Mouse (Mus musculus): ENCODE results near the gene BC025920. TPM values are rescaled to one million over a fixed set of nuclear protein-coding genes. Genes with fewer than 3 reads are reported as not detected.

BC025920 gene
- total and polyA plus RNA-seq, 2 experiments, result 0.55 to 0.56 TPM

GRCm38 (mm10) chr10:81612779-81613178 lies 6.7 kb downstream of the BC025920 start:
- Histone ChIP-seq H3K36me3 (ENCODE audit: control insufficient read depth, insufficient read depth, low read length) (no peaks in the 10 kb centered on the region), H3K4me1 (ENCODE audit: control insufficient read depth, insufficient read depth, low read length) (no peaks in the 10 kb centered on the region), H3K9ac (ENCODE audit: low read depth, low read length) (no peak overlapping the region), H3K4me3 (ENCODE audit: insufficient read depth, low read depth, low read length) (no peak overlapping the region), H3K27ac (replicated peaks; ENCODE audit: insufficient read depth, low read depth, low read length) (no peak overlapping the region), H3K79me2 (ENCODE audit: control insufficient read depth, insufficient read depth, low read length) (no peaks in the 10 kb centered on the region), H3K27me3 (ENCODE audit: control insufficient read depth, insufficient read depth, low read length) (no peaks in the 10 kb centered on the region; the same call in 1 of the 2 replicates)
- no peak for DNase-seq (ENCODE audit: extremely low read depth, low read depth, low spot score)
- TF ChIP-seq CTCF (IDR thresholded peaks at IDR 0.05; ENCODE audit: low read depth, low read length) (no peak), POLR2A (IDR thresholded peaks at IDR 0.05; ENCODE audit: extremely low read depth, insufficient read depth, low read length) (no peak)
- WGBS, result 75% methylated on average over 3 of the region's 3 CpGs

- H3K27me3 ChIP-seq (ENCODE audit: control insufficient read depth, insufficient read depth, low read length), result peaks cover 3% of the 10 kb centered on the region; the same call in 1 of the 2 replicates
- TF ChIP-seq CTCF (IDR thresholded peaks at IDR 0.05; ENCODE audit: low read depth, low read length) (no peak), POLR2A (IDR thresholded peaks at IDR 0.05; ENCODE audit: extremely low read depth, insufficient read depth, low read length) (no peak)
- H3K9ac ChIP-seq (ENCODE audit: low read depth, low read length), result no peak overlapping the region
- no peak overlapping the region for H3K4me3 ChIP-seq (ENCODE audit: insufficient read depth, low read depth, low read length)
- 85% methylated on average over 6 of the region's 6 CpGs for WGBS
- H3K4me1 ChIP-seq (ENCODE audit: control insufficient read depth, insufficient read depth, low read length), result no peaks in the 10 kb centered on the region
- H3K27ac ChIP-seq (replicated peaks; ENCODE audit: insufficient read depth, low read depth, low read length), result no peak overlapping the region
- H3K36me3 ChIP-seq (ENCODE audit: control insufficient read depth, insufficient read depth, low read length), result no peaks in the 10 kb centered on the region
- no peaks in the 10 kb centered on the region for H3K79me2 ChIP-seq (ENCODE audit: control insufficient read depth, insufficient read depth, low read length)
- DNase-seq (ENCODE audit: extremely low read depth, low read depth, low spot score), result no peak
Observed at GRCm38 (mm10) chr10:81615486-81615885, 9.4 kb downstream of the BC025920 start.

DNA sequence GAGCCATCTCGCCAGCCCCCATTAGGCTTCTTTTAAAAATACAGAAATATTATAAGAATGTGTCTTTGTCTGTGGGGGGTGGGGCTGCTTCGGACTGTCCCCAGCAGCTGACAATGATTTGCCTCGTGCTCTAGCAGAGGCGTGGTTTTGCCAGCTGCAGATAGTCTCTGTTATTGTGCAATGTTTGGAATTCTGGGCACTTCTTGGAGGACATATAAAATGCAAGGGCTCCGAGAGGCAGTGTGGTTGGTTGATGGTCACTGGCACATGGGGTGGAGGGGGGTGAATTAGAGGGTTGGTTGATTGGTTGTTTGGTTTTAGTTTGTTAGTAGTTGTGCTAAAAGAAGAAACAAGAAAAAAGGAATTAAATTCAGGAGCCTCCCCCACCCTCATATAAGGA lies 13.9 kb downstream of the BC025920 start:
- no peak overlapping the region for H3K9ac ChIP-seq (ENCODE audit: low read depth, low read length)
- no peak for DNase-seq (ENCODE audit: extremely low read depth, low read depth, low spot score)
- no peak overlapping the region for H3K4me3 ChIP-seq (ENCODE audit: insufficient read depth, low read depth, low read length)
- H3K27me3 ChIP-seq (ENCODE audit: control insufficient read depth, insufficient read depth, low read length), result peaks cover 3% of the 10 kb centered on the region; the same call in 1 of the 2 replicates
- no peaks in the 10 kb centered on the region for H3K36me3 ChIP-seq (ENCODE audit: control insufficient read depth, insufficient read depth, low read length)
- TF ChIP-seq POLR2A (IDR thresholded peaks at IDR 0.05; ENCODE audit: extremely low read depth, insufficient read depth, low read length) (no peak), CTCF (IDR thresholded peaks at IDR 0.05; ENCODE audit: low read depth, low read length) (no peak)
- H3K79me2 ChIP-seq (ENCODE audit: control insufficient read depth, insufficient read depth, low read length), result no peaks in the 10 kb centered on the region
- 70% methylated on average over 5 of the region's 5 CpGs for WGBS
- H3K4me1 ChIP-seq (ENCODE audit: control insufficient read depth, insufficient read depth, low read length), result no peaks in the 10 kb centered on the region
- no peak overlapping the region for H3K27ac ChIP-seq (replicated peaks; ENCODE audit: insufficient read depth, low read depth, low read length)

GRCm38 (mm10) chr10:81620786-81621185 lies 14.7 kb downstream of the BC025920 start:
- peaks cover 3% of the 10 kb centered on the region; the same call in 1 of the 2 replicates for H3K27me3 ChIP-seq (ENCODE audit: control insufficient read depth, insufficient read depth, low read length)
- no peak for DNase-seq (ENCODE audit: extremely low read depth, low read depth, low spot score)
- no peak overlapping the region for H3K27ac ChIP-seq (replicated peaks; ENCODE audit: insufficient read depth, low read depth, low read length)
- no peaks in the 10 kb centered on the region for H3K4me1 ChIP-seq (ENCODE audit: control insufficient read depth, insufficient read depth, low read length)
- WGBS, result 71% methylated on average over 9 of the region's 9 CpGs
- no peak for TF ChIP-seq POLR2A (IDR thresholded peaks at IDR 0.05; ENCODE audit: extremely low read depth, insufficient read depth, low read length)
- TF ChIP-seq CTCF (IDR thresholded peaks at IDR 0.05; ENCODE audit: low read depth, low read length), result no peak
- no peaks in the 10 kb centered on the region for H3K79me2 ChIP-seq (ENCODE audit: control insufficient read depth, insufficient read depth, low read length)
- H3K36me3 ChIP-seq (ENCODE audit: control insufficient read depth, insufficient read depth, low read length), result no peaks in the 10 kb centered on the region
- H3K9ac ChIP-seq (ENCODE audit: low read depth, low read length), result no peak overlapping the region
- H3K4me3 ChIP-seq (ENCODE audit: insufficient read depth, low read depth, low read length), result no peak overlapping the region

DNA sequence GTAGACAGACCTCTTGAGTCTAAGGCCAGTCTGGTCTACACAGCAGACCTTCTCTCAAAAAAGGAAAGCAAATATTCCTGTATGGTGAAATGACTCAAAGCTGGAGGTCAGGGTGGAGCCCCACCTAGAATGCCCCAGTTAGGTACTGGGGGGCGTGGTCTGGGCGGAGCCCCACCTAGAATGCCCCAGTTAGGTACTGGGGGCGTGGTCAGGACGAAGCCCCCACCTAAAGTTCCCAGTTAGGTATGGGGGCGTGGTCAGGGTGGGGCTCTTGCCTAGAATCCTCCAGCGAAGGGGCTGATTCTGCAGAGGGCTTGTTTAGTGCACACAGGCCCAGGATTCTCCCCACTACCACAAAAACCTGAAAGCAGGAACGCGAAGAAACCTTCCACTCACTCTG lies 17.4 kb downstream of the BC025920 start:
- H3K27ac ChIP-seq (replicated peaks; ENCODE audit: insufficient read depth, low read depth, low read length), result no peak overlapping the region
- H3K27me3 ChIP-seq (ENCODE audit: control insufficient read depth, insufficient read depth, low read length), result peaks cover 3% of the 10 kb centered on the region; the same call in 1 of the 2 replicates
- H3K79me2 ChIP-seq (ENCODE audit: control insufficient read depth, insufficient read depth, low read length), result no peaks in the 10 kb centered on the region
- peaks cover 3% of the 10 kb centered on the region; the same call in 1 of the 2 replicates for H3K4me1 ChIP-seq (ENCODE audit: control insufficient read depth, insufficient read depth, low read length)
- H3K4me3 ChIP-seq (ENCODE audit: insufficient read depth, low read depth, low read length), result no peak overlapping the region
- WGBS, result 81% methylated on average over 8 of the region's 8 CpGs
- DNase-seq (ENCODE audit: extremely low read depth, low read depth, low spot score), result no peak
- no peaks in the 10 kb centered on the region for H3K36me3 ChIP-seq (ENCODE audit: control insufficient read depth, insufficient read depth, low read length)
- no peak overlapping the region for H3K9ac ChIP-seq (ENCODE audit: low read depth, low read length)
- no peak for TF ChIP-seq POLR2A (IDR thresholded peaks at IDR 0.05; ENCODE audit: extremely low read depth, insufficient read depth, low read length)

GRCm38 (mm10) chr10:81626101-81626993 lies 20.3 kb downstream of the BC025920 start:
- DNase-seq (ENCODE audit: extremely low read depth, low read depth, low spot score), result no peak
- peak overlapping the region; percentile 82; the same call in 1 of the 2 replicates for H3K9ac ChIP-seq (ENCODE audit: low read depth, low read length)
- 84% methylated on average over 22 of the region's 22 CpGs for whole genome bisulfite sequencing

More at GRCm38 (mm10) chr10:81626101-81626993, 20.3 kb downstream of the BC025920 start:
- no peaks in the 10 kb centered on the region for H3K36me3 ChIP-seq (ENCODE audit: control insufficient read depth, insufficient read depth, low read length)
- H3K27me3 ChIP-seq (ENCODE audit: control insufficient read depth, insufficient read depth, low read length), result no peaks in the 10 kb centered on the region
- peak overlapping the region; percentile 84 for H3K4me3 ChIP-seq (ENCODE audit: insufficient read depth, low read depth, low read length)
- no peaks in the 10 kb centered on the region for H3K79me2 ChIP-seq (ENCODE audit: control insufficient read depth, insufficient read depth, low read length)
- H3K27ac ChIP-seq (replicated peaks; ENCODE audit: insufficient read depth, low read depth, low read length), result no peak overlapping the region
- TF ChIP-seq CTCF (IDR thresholded peaks at IDR 0.05; ENCODE audit: low read depth, low read length) (no peak), POLR2A (IDR thresholded peaks at IDR 0.05; ENCODE audit: extremely low read depth, insufficient read depth, low read length) (no peak)
- peaks cover 3% of the 10 kb centered on the region; the same call in 1 of the 2 replicates for H3K4me1 ChIP-seq (ENCODE audit: control insufficient read depth, insufficient read depth, low read length)

All from liver, adult 2 months (tissue).